Mouse (Mus musculus): ENCODE measurements around the gene Kcnj3. TPM values are rescaled to one million over a fixed set of nuclear protein-coding genes. Genes with fewer than 3 reads are reported as not detected.

Gene Kcnj3
- polyA plus RNA-seq, 1 experiment, result 3.1 TPM

- Histone ChIP-seq H3K4me1 (ENCODE audit: control insufficient read depth, insufficient read depth, low read length) (no peaks in the 10 kb centered on the region), H3K4me3 (replicated peaks; ENCODE audit: extremely low read depth, low read depth, low read length) (no peak overlapping the region)
- DNase-seq, result no peak
- TF ChIP-seq POLR2A (IDR thresholded peaks at IDR 0.05; ENCODE audit: borderline replicate concordance, extremely low read depth, low read depth, low read length), result no peak
- 47% methylated on average over 3 of the region's 3 CpGs for WGBS
These were observed 135.7 kb downstream of the Kcnj3 start for GRCm38 (mm10) chr2:55571425-55571824.

- no peak for DNase-seq
- Histone ChIP-seq H3K4me3 (replicated peaks; ENCODE audit: extremely low read depth, low read depth, low read length) (no peak overlapping the region), H3K4me1 (ENCODE audit: control insufficient read depth, insufficient read depth, low read length) (no peaks in the 10 kb centered on the region)
- TF ChIP-seq POLR2A (IDR thresholded peaks at IDR 0.05; ENCODE audit: borderline replicate concordance, extremely low read depth, low read depth, low read length) (no peak), CTCF (IDR thresholded peaks at IDR 0.05; ENCODE audit: insufficient read depth, low read length) (no peak)
- WGBS, result 48% methylated on average over 2 of the region's 2 CpGs
These were observed 144.5 kb downstream of the Kcnj3 start for GRCm38 (mm10) chr2:55580286-55580685.

GRCm38 (mm10) chr2:55591226-55591988 is 155.6 kb downstream of the Kcnj3 start:
- no peaks in the 10 kb centered on the region for H3K4me1 ChIP-seq (ENCODE audit: control insufficient read depth, insufficient read depth, low read length)
- DNase-seq, result no peak
- WGBS, result 52% methylated on average over 3 of the region's 3 CpGs
- H3K4me3 ChIP-seq (replicated peaks; ENCODE audit: extremely low read depth, low read depth, low read length), result no peak overlapping the region
- TF ChIP-seq CTCF (IDR thresholded peaks at IDR 0.05; ENCODE audit: insufficient read depth, low read length), result no peak
- TF ChIP-seq POLR2A (IDR thresholded peaks at IDR 0.05; ENCODE audit: borderline replicate concordance, extremely low read depth, low read depth, low read length), result no peak
